Mouse (Mus musculus) lung, adult 2 months (tissue): ENCODE data around the gene Prlh. TPM values are rescaled to one million over a fixed set of nuclear protein-coding genes. Genes with fewer than 3 reads are reported as not detected.
A peak's percentile ranks its signal among the peaks of the same experiment; 100 is the strongest.

Experiments
- DNase-seq: peaks from one replicate; pipeline ENCODE4 v3.0.0; 2022
- H3K4me1 ChIP-seq: fragments of 200-500 bp; 2 replicates; pipeline ENCODE4 v1.6.1; 2011; ENCODE audit warnings: low read length; ENCODE audit not compliant: control insufficient read depth, insufficient read depth
- H3K4me3 ChIP-seq: fragments of 200-500 bp; replicated peaks from 2 replicates; pipeline ENCODE3; 2011; ENCODE audit warnings: low read depth, mild to moderate bottlenecking, control low read depth, low read length; ENCODE audit errors: extremely low read depth
- CTCF ChIP-seq: fragments of 200-500 bp; IDR thresholded peaks from 2 replicates; pipeline ENCODE4 v1.5.1; 2011; ENCODE audit warnings: mild to moderate bottlenecking, low read length, control low read depth; ENCODE audit not compliant: insufficient read depth
- POLR2A ChIP-seq: fragments of 200-500 bp; IDR thresholded peaks from 2 replicates; pipeline ENCODE4 v1.6.1; 2011; ENCODE audit warnings: low read depth, mild to moderate bottlenecking, control low read depth, low read length, borderline replicate concordance; ENCODE audit errors: extremely low read depth
- WGBS: fragments of 180-500 bp; shearing (Covaris S2); methylation state at CpG from one replicate; pipeline ENCODE4 v1.1.7; 2018; 5-methylcytosine and 5-hydroxymethylcytosine counted together
- polyA plus RNA-seq: library from polyadenylated mRNA; depleted of rRNA; stranded (reverse); fragments of >200 nt; gene quantifications from 2 replicates; pipeline ENCODE4 v1.2.3, GENCODE M21; 2012

Prlh gene
- polyA plus RNA-seq, 1 experiment: not detected

DNA sequence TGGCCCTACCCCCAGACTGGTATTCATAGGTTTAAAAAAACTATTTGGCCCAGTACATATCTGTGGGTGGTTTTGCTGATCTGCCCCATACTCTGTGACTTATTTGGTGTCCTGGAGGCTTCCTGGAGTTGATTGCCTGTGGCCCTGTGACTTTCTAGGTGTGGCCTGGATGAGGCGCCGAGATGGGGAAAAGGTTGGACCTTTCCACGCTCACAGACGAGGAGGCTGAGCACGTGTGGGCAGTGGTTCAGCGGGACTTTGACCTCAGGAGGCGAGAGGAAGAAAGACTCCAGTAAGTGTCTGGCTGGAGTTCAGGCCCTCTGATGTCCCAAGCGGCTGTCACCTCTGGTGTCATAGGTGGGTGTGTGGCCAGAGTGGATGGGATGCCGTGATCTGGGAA lies 31.2 kb upstream of the Prlh start:
- Histone ChIP-seq H3K4me1 (peaks cover 3% of the 10 kb centered on the region; the same call in 1 of the 2 replicates), H3K4me3 (no peak overlapping the region)
- no peak for TF ChIP-seq CTCF
- TF ChIP-seq POLR2A: no peak
- DNase-seq: no peak
- WGBS: 82% methylated on average over 9 of the region's 9 CpGs

DNA sequence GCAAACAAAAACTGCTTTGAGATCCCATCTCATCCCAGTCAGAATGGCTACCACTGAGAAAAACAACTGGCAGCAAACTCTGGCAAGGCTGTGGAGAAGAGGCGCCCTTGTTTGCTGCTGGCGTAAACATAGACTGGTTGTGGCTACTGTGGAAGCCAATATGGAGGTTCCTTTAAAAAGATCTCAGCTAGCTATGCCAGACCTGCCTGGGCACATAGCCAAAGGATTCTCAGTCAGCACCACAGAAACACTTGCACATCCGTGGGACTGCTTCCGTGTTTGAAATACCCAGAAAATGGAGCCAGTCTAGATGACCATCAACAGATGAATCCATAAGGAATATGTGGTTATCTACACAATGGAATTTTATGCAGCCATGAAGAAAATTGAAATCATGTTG lies 26.9 kb upstream of the Prlh start:
- Histone ChIP-seq H3K4me1 (peaks cover 12% of the 10 kb centered on the region), H3K4me3 (no peak overlapping the region)
- no peak for DNase-seq
- no peak for TF ChIP-seq POLR2A
- TF ChIP-seq CTCF: no peak
- WGBS: 35% methylated on average over 4 of the region's 4 CpGs

DNA sequence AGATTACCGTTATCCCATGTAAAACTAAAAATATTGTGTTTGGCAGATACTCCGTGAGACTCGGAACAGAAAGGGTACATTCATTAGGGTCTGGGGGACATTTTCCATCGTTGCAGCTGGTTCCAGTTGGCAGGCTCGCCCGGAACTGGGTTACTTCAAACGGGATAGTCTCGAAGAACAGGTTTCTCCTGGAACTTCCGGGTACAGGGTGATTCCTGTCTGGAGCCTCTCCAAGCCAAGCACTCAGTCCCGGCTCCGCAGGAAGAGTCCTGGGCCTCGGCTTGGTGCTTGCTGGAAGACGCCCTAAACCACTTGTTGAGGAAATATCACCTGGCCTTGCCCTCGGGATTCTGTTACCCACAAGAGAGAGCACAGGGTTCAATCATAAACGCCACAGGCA lies 25.6 kb upstream of the Prlh start:
- WGBS: 26% methylated on average over 15 of the region's 15 CpGs
- DNase-seq: peak; percentile 54
- H3K4me1 ChIP-seq: peaks cover 12% of the 10 kb centered on the region
- H3K4me3 ChIP-seq: no peak overlapping the region
- TF ChIP-seq CTCF (no peak), POLR2A (no peak)

DNA sequence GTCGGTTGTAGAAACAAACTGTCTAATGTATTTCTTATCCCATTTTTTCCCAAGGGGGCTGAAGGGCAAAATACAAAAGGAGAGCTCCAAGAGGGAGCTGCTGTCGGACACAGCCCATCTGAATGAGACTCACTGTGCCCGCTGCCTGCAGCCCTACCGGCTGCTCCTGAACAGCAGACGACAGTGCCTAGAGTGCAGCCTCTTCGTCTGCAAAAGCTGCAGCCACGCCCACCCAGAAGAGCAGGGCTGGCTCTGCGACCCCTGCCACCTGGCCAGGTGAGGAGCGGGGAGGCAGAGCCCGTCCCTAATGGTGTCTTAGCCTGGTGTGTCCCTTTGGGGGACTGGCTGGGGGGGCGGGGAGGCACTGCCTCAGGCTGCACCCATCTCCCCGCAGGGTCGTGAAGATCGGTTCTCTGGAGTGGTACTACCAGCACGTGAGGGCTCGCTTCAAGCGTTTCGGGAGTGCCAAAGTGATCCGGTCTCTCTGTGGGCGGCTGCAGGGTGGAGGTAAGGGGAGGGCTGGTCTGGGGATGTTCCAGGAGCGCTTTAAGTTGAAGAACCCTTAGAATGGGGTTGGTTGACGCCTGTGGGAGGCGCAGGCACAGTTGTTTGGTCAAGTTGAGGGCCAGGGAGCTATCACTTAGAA lies 24.9 kb upstream of the Prlh start:
- Histone ChIP-seq H3K4me3 (no peak overlapping the region), H3K4me1 (peaks cover 9% of the 10 kb centered on the region; the same call in 1 of the 2 replicates)
- DNase-seq: no peak
- WGBS: 6% methylated on average over 23 of the region's 23 CpGs
- TF ChIP-seq CTCF (no peak), POLR2A (no peak)

DNA sequence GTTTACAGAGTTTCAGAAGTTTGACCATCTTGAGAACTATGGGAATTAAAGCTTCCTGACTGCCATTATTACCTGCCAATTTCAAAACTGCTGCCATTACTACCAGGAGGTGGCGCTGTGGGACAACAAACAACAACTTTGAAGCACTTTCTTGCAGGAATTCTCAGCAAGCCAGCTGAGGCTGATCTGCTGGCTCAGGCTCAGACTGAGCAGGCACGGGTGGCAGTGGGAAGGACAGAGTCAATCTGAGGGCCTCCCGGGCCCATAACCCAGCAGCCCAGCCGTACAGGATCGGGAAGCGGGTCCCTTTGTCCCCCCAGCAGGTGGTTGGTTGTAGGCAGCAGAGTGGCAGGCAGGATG lies 24.4 kb upstream of the Prlh start:
- DNase-seq: peak; percentile 83
- TF ChIP-seq POLR2A (no peak), CTCF (peak; percentile 52)
- WGBS: 10% methylated on average over 6 of the region's 6 CpGs
- H3K4me1 ChIP-seq: peaks cover 9% of the 10 kb centered on the region; the same call in 1 of the 2 replicates
- no peak overlapping the region for H3K4me3 ChIP-seq

DNA sequence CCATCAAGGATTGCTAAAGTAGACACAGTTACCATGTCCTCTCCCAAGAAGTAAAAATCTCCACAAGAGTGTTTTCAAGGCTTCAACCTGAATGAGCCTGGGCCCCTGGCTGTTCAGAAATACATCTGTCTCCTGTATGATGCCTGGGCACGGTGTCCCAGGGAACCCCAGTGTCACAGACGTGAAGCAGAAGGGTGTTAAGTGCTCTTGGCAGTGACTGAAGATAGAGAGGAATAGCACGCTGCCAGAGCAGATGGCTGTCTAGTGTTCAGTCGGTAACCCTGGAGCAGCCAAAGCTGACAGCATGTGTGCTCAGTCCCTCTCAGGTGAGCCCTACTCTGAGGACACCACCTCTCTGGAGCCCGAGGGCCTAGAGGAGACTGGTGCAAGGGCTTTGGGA lies 19.9 kb upstream of the Prlh start:
- Histone ChIP-seq H3K4me3 (no peak overlapping the region), H3K4me1 (peaks cover 3% of the 10 kb centered on the region; the same call in 1 of the 2 replicates)
- TF ChIP-seq POLR2A (no peak), CTCF (no peak)
- WGBS: 74% methylated on average over 5 of the region's 5 CpGs
- no peak for DNase-seq

DNA sequence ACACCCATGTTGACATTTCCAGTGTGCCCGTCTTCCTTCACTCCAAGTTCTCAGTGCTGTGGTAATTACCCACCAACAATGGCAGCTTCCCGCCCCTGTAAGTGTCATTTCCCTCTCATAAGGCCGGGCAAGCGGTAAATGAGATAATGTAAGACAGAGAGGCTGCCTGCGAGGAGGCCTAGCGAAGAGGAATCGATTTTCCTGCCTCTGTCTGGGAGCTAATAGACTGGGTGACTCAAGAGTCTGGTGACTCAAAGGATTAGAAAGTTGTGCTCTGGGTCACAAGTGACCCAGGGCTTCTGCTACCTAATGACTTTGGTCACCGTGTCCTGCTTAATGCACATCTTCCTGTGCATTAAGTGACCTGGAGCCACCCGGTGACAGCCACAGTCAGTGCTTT lies 15.9 kb upstream of the Prlh start:
- no peak for TF ChIP-seq CTCF

DNA sequence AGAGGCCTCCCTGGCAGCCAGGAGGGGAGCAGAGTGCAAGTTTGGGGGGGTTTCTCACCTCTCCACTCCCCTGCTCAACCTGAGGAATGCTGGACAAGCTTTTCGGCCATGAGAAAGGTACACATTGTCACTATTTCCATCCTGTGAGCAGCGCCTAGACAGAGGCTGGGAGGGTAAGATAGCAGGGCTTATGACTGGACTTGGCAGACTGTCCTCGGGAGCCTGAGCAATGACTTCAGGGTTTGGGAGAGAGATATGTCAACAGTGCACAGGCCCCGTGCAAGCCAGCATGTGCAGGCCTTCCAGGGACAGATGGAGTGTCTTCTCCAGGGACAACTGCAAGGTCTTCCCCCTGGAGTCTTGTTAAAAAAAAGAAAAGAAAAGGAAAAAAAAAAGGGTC lies 12.9 kb upstream of the Prlh start:
- no peak for DNase-seq
- no peaks in the 10 kb centered on the region for H3K4me1 ChIP-seq
- TF ChIP-seq POLR2A (no peak), CTCF (no peak)
- no peak overlapping the region for H3K4me3 ChIP-seq
- WGBS: 69% methylated on average over 4 of the region's 4 CpGs

More for the DNA sequence above, 15.9 kb upstream of the Prlh start:
- no peak overlapping the region for H3K4me3 ChIP-seq
- H3K4me1 ChIP-seq: no peaks in the 10 kb centered on the region
- 73% methylated on average over 9 of the region's 9 CpGs for WGBS
- DNase-seq: no peak

DNA sequence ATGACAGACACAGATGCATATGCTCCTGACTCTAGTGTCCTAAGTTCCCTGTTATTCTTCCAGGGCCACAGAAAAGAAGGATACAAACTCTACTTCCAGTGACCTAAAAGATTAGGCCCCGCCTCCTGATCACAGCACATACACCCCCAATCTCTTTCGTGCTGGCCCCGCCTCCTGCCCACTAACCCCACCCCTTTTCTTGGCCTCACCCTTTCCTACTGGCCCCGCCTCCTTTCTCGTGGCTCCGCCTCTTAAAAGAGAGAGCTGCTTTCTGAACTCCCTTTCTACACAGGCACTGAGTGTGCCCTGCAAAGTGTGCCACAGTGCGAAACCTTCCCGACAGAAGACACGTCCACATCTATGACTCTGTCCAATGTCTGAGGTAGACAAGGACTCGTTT lies 7.7 kb upstream of the Prlh start:
- H3K4me1 ChIP-seq: no peaks in the 10 kb centered on the region
- no peak for DNase-seq
- 66% methylated on average over 10 of the region's 10 CpGs for WGBS
- no peak overlapping the region for H3K4me3 ChIP-seq
- TF ChIP-seq CTCF (no peak), POLR2A (no peak)

DNA sequence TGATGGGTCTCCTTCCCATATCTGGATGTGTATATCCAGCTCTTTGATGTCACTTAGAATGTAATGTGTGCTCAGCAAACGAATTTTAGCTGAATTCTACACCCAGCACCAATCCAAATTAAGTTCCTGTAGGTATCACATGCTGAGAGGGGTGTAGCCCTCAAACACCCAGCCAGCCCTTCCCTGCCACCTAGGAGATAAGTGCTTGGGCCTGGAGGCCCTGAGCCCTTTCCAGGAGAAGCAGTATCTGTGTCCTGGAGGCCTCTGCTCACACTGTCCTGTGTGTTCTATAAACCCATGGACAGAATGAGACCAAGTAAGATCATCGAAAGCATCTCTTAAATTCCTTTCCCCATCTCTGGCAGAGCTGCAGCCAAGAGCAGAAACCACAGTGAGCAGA lies 5.7 kb upstream of the Prlh start:
- DNase-seq: no peak
- TF ChIP-seq CTCF (no peak), POLR2A (no peak)
- no peaks in the 10 kb centered on the region for H3K4me1 ChIP-seq
- H3K4me3 ChIP-seq: no peak overlapping the region
- WGBS: 71% methylated on average over 2 of the region's 2 CpGs

DNA sequence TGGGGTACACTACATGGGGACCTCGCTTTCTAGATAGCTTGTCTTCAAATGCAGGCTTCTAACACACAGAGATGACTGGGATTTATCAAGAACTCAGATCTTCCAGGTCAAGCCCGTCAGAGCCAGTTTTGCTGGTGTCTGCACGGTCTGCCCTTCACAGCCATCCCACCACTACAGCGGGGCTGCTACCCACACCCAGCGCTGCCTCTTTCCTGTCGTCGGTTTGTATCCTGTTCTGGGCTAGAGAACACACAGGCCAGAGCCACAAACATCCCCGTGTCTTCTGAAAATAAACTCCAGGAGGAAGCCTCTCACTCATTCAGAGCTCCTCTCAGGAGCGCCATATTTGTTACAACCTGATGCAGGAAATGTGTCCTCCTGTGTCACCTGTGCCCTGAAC lies 3.6 kb upstream of the Prlh start:
- DNase-seq: no peak
- WGBS: 34% methylated on average over 9 of the region's 9 CpGs
- Histone ChIP-seq H3K4me3 (no peak overlapping the region), H3K4me1 (peaks cover 5% of the 10 kb centered on the region; the same call in 1 of the 2 replicates)
- TF ChIP-seq POLR2A (no peak), CTCF (no peak)
